Comparison of ENCODE assay signal across 1 mouse cellular context in the genomic region with DNA sequence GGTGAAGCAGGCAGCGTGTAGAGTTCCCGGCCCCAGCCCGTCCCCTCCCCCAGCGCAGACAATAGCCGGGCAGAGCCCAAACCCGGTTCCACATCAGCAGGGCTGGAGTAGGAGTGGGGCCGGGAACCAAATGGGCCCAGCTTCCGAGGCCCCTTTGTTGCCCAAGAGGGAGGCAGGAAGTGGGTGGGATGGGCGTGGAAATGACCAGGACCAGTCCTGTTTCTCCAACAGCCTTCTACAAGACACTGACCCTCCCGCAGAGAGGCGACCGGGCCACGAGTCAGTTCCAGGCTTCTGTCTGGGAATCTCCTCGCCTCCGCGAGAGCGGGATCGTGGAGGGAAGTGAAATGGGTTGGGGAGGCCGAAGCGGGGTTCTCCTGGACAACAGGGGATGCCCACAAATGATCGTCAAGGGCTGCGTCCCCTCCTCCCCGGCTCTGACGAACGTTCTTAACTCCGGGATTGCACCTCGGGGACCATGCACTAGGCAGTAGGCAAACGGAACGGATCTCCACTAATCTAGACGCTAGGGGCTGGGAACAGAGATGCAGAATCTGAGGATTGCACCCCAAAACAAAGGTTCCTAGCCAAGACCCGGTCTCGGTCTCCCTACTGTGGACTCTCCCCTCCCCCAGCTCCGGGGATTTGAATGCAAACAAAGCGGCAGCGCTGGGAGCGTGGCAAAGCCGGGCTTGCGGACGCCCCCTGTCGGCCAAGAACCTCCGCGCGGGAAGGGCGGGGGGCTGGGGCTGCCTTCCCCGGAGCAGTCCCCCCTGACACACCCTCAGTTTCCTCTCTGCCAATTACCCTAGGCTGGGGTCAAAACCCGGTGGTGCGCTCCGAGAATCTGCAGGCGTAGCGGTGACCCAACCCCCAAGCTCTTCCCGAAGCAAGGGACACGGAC.
TF ChIP-seq lines count a peak whose summit lies in the region.

No protein-coding gene starts in this region.

TF ChIP-seq in myocyte, 11 proteins besides CTCF, POLR2A, EP300 and RAD21:
- TF ChIP-seq POLR2AphosphoS2 (IDR thresholded peaks at IDR 0.05; ENCODE audit: insufficient read length, low read depth) (peak; percentile 68), CEBPB (IDR thresholded peaks at IDR 0.05; ENCODE audit: insufficient read depth, poor library complexity, severe bottlenecking) (0 out of 2 replicates have a peak, but pooled peaks have one; percentile 34), TCF12 (IDR thresholded peaks at IDR 0.05; ENCODE audit: insufficient read depth, poor library complexity, severe bottlenecking) (no peak), E2F4 (IDR thresholded peaks at IDR 0.05; ENCODE audit: insufficient read depth) (peak; percentile 46), MYOG (IDR thresholded peaks at IDR 0.05; ENCODE audit: control insufficient read depth in 1 of 3, insufficient read depth in 1 of 3, insufficient read length in 2 of 3, low read depth in 2 of 3) (no peak)
